Mouse (Mus musculus) intestine, embryonic 15.5 days (tissue): ENCODE measurements around the gene Gucy2f. TPM values are rescaled to one million over a fixed set of nuclear protein-coding genes. Genes with fewer than 3 reads are reported as not detected.

Experiments
- ATAC-seq: fragments of 200-750 bp; cut with Nextera tagmentation; 2 replicates; pipeline ENCODE4 v1.8.0; 2017; ENCODE audit warnings: moderate TSS enrichment, moderate library complexity
- H3K27ac ChIP-seq: fragments of 300-500 bp; sonication (generic); 2 replicates; pipeline ENCODE4 v1.5.1; 2015; ENCODE audit warnings: mild to moderate bottlenecking, inconsistent platforms
- H3K27me3 ChIP-seq: fragments of 300-500 bp; sonication (generic); replicated peaks from 2 replicates; pipeline ENCODE4 v1.6.1; 2015; ENCODE audit warnings: inconsistent platforms
- H3K36me3 ChIP-seq: fragments of 300-500 bp; sonication (generic); 2 replicates; pipeline ENCODE4 v1.6.1; 2015; ENCODE audit warnings: inconsistent platforms
- H3K4me1 ChIP-seq: fragments of 300-500 bp; sonication (generic); replicated peaks from 2 replicates; pipeline ENCODE4 v1.6.1; 2015; ENCODE audit warnings: inconsistent platforms
- H3K4me2 ChIP-seq: fragments of 300-500 bp; sonication (generic); replicated peaks from 2 replicates; pipeline ENCODE4 v1.6.1; 2015; ENCODE audit warnings: mild to moderate bottlenecking, inconsistent platforms
- H3K4me3 ChIP-seq: fragments of 300-500 bp; sonication (generic); replicated peaks from 2 replicates; pipeline ENCODE4 v1.5.1; 2015; ENCODE audit warnings: inconsistent platforms
- H3K9ac ChIP-seq: fragments of 300-500 bp; sonication (generic); 2 replicates; pipeline ENCODE4 v1.6.1; 2015; ENCODE audit warnings: inconsistent platforms
- H3K9me3 ChIP-seq: fragments of 300-500 bp; sonication (generic); 2 replicates; pipeline ENCODE4 v1.6.1; 2016; ENCODE audit warnings: inconsistent platforms
- WGBS: fragments of 180-500 bp; shearing (Covaris S2); methylation state at CpG from one replicate; pipeline ENCODE4 v1.1.7; 2015; 5-methylcytosine and 5-hydroxymethylcytosine counted together
- polyA plus RNA-seq: library from polyadenylated mRNA; unstranded; fragments of >200 nt; fragmentation: Nextera tagmentation; extraction: Ambion mirVana; gene quantifications from 2 replicates; pipeline ENCODE4 v1.2.1, GENCODE M21; 2015

The Gucy2f gene
- polyA plus RNA-seq, 1 experiment from 2014 or later, result not detected

- Histone ChIP-seq H3K27ac (no peak overlapping the region), H3K27me3 (no peaks in the 10 kb centered on the region), H3K9ac (no peak overlapping the region), H3K4me2 (no peak overlapping the region), H3K36me3 (no peaks in the 10 kb centered on the region), H3K4me3 (no peak overlapping the region), H3K9me3 (no peaks in the 10 kb centered on the region), H3K4me1 (no peaks in the 10 kb centered on the region)
- WGBS, result 35% methylated on average over 22 of the region's 22 CpGs
- ATAC-seq, result no peak
Observed at GRCm38 (mm10) chrX:142189023-142189703, 7.6 kb downstream of the Gucy2f start.

GRCm38 (mm10) chrX:142182026-142182425, 14.7 kb downstream of the Gucy2f start:
- no peak for ATAC-seq
- 51% methylated on average over 2 of the region's 2 CpGs for WGBS

GRCm38 (mm10) chrX:142176981-142177380, 19.8 kb downstream of the Gucy2f start:
- Histone ChIP-seq H3K9me3 (no peaks in the 10 kb centered on the region), H3K4me1 (no peaks in the 10 kb centered on the region), H3K27me3 (no peaks in the 10 kb centered on the region), H3K36me3 (no peaks in the 10 kb centered on the region), H3K4me3 (no peak overlapping the region), H3K9ac (no peak overlapping the region), H3K27ac (no peak overlapping the region), H3K4me2 (no peak overlapping the region)
- no peak for ATAC-seq

More at GRCm38 (mm10) chrX:142182026-142182425, 14.7 kb downstream of the Gucy2f start:
- no peak overlapping the region for H3K27ac ChIP-seq
- H3K9ac ChIP-seq, result no peak overlapping the region
- no peaks in the 10 kb centered on the region for H3K4me1 ChIP-seq
- no peak overlapping the region for H3K4me3 ChIP-seq
- H3K36me3 ChIP-seq, result no peaks in the 10 kb centered on the region
- no peak overlapping the region for H3K4me2 ChIP-seq
- no peaks in the 10 kb centered on the region for H3K9me3 ChIP-seq
- H3K27me3 ChIP-seq, result no peaks in the 10 kb centered on the region

GRCm38 (mm10) chrX:142115779-142116178, 81.0 kb downstream of the Gucy2f start:
- Histone ChIP-seq H3K4me2 (no peak overlapping the region), H3K27ac (no peak overlapping the region), H3K9me3 (no peaks in the 10 kb centered on the region), H3K27me3 (peaks cover 4% of the 10 kb centered on the region; the same call in 1 of the 2 replicates), H3K36me3 (no peaks in the 10 kb centered on the region), H3K4me1 (no peaks in the 10 kb centered on the region), H3K9ac (no peak overlapping the region), H3K4me3 (no peak overlapping the region)
- ATAC-seq, result no peak

- H3K4me3 ChIP-seq, result no peak overlapping the region
- H3K4me2 ChIP-seq, result no peak overlapping the region
- H3K4me1 ChIP-seq, result no peaks in the 10 kb centered on the region
- ATAC-seq, result no peak
- WGBS, result 76% methylated on average over 6 of the region's 6 CpGs
- H3K9me3 ChIP-seq, result no peaks in the 10 kb centered on the region
- H3K9ac ChIP-seq, result no peak overlapping the region
- H3K27ac ChIP-seq, result no peak overlapping the region
- peaks cover 4% of the 10 kb centered on the region; the same call in 1 of the 2 replicates for H3K27me3 ChIP-seq
- H3K36me3 ChIP-seq, result no peaks in the 10 kb centered on the region
Observed at GRCm38 (mm10) chrX:142111236-142111635, 85.5 kb downstream of the Gucy2f start.

- H3K27me3 ChIP-seq, result no peaks in the 10 kb centered on the region
- no peaks in the 10 kb centered on the region for H3K4me1 ChIP-seq
- H3K9me3 ChIP-seq, result no peaks in the 10 kb centered on the region
- H3K4me2 ChIP-seq, result no peak overlapping the region
- no peak overlapping the region for H3K9ac ChIP-seq
- H3K4me3 ChIP-seq, result no peak overlapping the region
- WGBS, result 46% methylated on average over 3 of the region's 3 CpGs
- no peak for ATAC-seq
- H3K36me3 ChIP-seq, result no peaks in the 10 kb centered on the region
- H3K27ac ChIP-seq, result no peak overlapping the region
Observed at GRCm38 (mm10) chrX:142096904-142097303, 99.8 kb downstream of the Gucy2f start.

GRCm38 (mm10) chrX:142095579-142095978, 101.2 kb downstream of the Gucy2f start:
- H3K27ac ChIP-seq, result no peak overlapping the region
- no peaks in the 10 kb centered on the region for H3K4me1 ChIP-seq
- WGBS, result 82% methylated on average over 5 of the region's 5 CpGs
- no peaks in the 10 kb centered on the region for H3K27me3 ChIP-seq
- no peaks in the 10 kb centered on the region for H3K36me3 ChIP-seq
- no peak for ATAC-seq
- no peaks in the 10 kb centered on the region for H3K9me3 ChIP-seq
- H3K9ac ChIP-seq, result no peak overlapping the region
- no peak overlapping the region for H3K4me2 ChIP-seq
- H3K4me3 ChIP-seq, result no peak overlapping the region

- no peaks in the 10 kb centered on the region for H3K36me3 ChIP-seq
- no peak overlapping the region for H3K4me2 ChIP-seq
- no peaks in the 10 kb centered on the region for H3K27me3 ChIP-seq
- no peaks in the 10 kb centered on the region for H3K9me3 ChIP-seq
- WGBS, result 72% methylated on average over 3 of the region's 3 CpGs
- H3K27ac ChIP-seq, result no peak overlapping the region
- no peak for ATAC-seq
- H3K4me3 ChIP-seq, result no peak overlapping the region
- H3K4me1 ChIP-seq, result no peaks in the 10 kb centered on the region
- H3K9ac ChIP-seq, result no peak overlapping the region
Observed at GRCm38 (mm10) chrX:142062585-142062984, 134.1 kb downstream of the Gucy2f start.

Other genes with a start within 250 kb of the Gucy2f start
- gene Nxt2, start 29.8 kb upstream of the Gucy2f start, polyA plus RNA-seq, result 23.5 and 27.2 TPM in 2 replicates
- 30.2 and 35.5 TPM in 2 replicates for gene Kcne1l, start 109.4 kb upstream of the Gucy2f start, polyA plus RNA-seq
- gene Acsl4, start 193.6 kb upstream of the Gucy2f start, polyA plus RNA-seq, result 10.9 and 12.6 TPM in 2 replicates